Mouse (Mus musculus): ENCODE data around the gene Tmem234. TPM values are rescaled to one million over a fixed set of nuclear protein-coding genes. Genes with fewer than 3 reads are reported as not detected.

The Tmem234 gene
- polyA plus RNA-seq, 1 experiment from 2014 or later = 166 TPM

DNA sequence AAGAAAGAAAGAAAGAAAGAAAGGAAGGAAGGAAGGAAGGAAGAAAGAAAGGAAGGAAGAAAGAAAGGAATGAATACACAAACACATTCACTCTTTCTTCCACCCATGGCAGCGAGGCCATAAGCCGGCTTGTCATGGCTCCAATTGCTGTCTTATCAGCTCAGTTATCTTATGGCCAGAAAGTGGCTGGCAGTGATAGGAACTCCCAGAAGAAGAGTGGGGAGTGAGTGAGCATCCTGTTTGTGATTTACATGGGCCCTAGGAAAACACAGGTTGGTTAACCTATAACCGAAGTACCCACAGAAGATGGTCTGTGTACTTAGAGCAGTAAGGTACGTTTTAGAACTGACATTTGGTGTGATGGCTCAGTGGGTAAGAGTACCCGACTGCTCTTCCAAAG lies 39.3 kb upstream of the Tmem234 start:
- H3K4me3 ChIP-seq (ENCODE audit: low read depth, low read length) = no peak overlapping the region
- H3K9me3 ChIP-seq (ENCODE audit: control insufficient read depth, low read length) = no peaks in the 10 kb centered on the region
- ATAC-seq (ENCODE audit: low read depth) (no peak), DNase-seq (ENCODE audit: low spot score) (no peak)
- no peak overlapping the region for H3K4me2 ChIP-seq (ENCODE audit: low read depth, low read length)
- H3K9ac ChIP-seq (ENCODE audit: low read depth, low read length) = no peak overlapping the region
- 87% methylated on average over 5 of the region's 5 CpGs for WGBS
- H3K27ac ChIP-seq (replicated peaks; ENCODE audit: low read depth, low read length) = no peak overlapping the region
- no peaks in the 10 kb centered on the region for H3K27me3 ChIP-seq (replicated peaks; ENCODE audit: control insufficient read depth, insufficient read depth, low read length)
- H3K36me3 ChIP-seq (ENCODE audit: control insufficient read depth, insufficient read depth, low read length) = no peaks in the 10 kb centered on the region
- H3K4me1 ChIP-seq (ENCODE audit: control insufficient read depth, insufficient read depth, low read length) = peaks cover 5% of the 10 kb centered on the region

DNA sequence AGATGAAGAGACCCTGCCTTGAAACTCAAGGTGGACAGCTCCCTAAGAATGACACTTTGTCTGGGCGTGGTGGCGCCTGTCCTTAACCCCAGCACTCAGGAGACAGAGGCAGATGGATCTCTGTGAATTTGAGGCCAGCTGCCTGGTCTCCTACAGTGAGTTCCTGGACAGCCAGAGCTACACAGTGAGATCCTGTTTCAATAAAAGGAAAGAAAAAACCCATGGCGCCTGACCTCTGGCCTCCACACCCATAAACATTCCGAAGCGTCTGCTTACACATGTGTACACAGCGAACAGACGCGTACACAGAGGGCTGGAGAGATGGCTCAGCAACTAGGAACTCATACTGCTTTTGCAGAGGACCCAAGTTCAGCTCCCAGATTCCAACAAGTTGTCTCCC lies 36.8 kb upstream of the Tmem234 start:
- Histone ChIP-seq H3K27me3 (replicated peaks; ENCODE audit: control insufficient read depth, insufficient read depth, low read length) (no peaks in the 10 kb centered on the region), H3K9me3 (ENCODE audit: control insufficient read depth, low read length) (no peaks in the 10 kb centered on the region), H3K9ac (ENCODE audit: low read depth, low read length) (no peak overlapping the region), H3K4me2 (ENCODE audit: low read depth, low read length) (no peak overlapping the region), H3K27ac (replicated peaks; ENCODE audit: low read depth, low read length) (no peak overlapping the region), H3K4me1 (ENCODE audit: control insufficient read depth, insufficient read depth, low read length) (no peaks in the 10 kb centered on the region), H3K4me3 (ENCODE audit: low read depth, low read length) (no peak overlapping the region), H3K36me3 (ENCODE audit: control insufficient read depth, insufficient read depth, low read length) (no peaks in the 10 kb centered on the region)
- 36% methylated on average over 8 of the region's 8 CpGs for WGBS
- ATAC-seq (ENCODE audit: low read depth) = no peak
- peak; percentile 49 for DNase-seq (ENCODE audit: low spot score)

DNA sequence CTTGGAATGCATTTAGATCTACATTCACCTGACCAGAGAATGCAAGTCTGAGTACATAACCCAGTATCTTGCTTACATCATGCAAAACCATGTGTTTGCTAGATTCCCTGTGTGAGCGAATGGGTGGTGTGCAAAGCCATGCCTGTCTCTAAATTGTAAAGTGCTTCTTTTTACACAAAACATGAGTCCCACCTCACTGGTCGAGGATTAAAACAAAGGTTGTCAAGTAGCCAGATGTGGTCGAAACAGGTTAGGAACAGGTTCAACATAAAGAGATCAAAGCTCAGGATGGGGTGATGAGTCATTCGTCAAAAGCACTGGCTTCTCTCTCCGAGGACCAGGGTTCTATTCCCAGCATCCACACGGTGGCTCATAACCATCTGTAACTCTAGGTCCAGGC lies 35.3 kb upstream of the Tmem234 start:
- ATAC-seq (ENCODE audit: low read depth) (no peak), DNase-seq (ENCODE audit: low spot score) (no peak)
- Histone ChIP-seq H3K27ac (replicated peaks; ENCODE audit: low read depth, low read length) (no peak overlapping the region), H3K36me3 (ENCODE audit: control insufficient read depth, insufficient read depth, low read length) (no peaks in the 10 kb centered on the region), H3K4me3 (ENCODE audit: low read depth, low read length) (no peak overlapping the region), H3K27me3 (replicated peaks; ENCODE audit: control insufficient read depth, insufficient read depth, low read length) (no peaks in the 10 kb centered on the region), H3K9ac (ENCODE audit: low read depth, low read length) (no peak overlapping the region), H3K4me1 (ENCODE audit: control insufficient read depth, insufficient read depth, low read length) (no peaks in the 10 kb centered on the region), H3K4me2 (ENCODE audit: low read depth, low read length) (no peak overlapping the region), H3K9me3 (ENCODE audit: control insufficient read depth, low read length) (no peaks in the 10 kb centered on the region)
- 78% methylated on average over 6 of the region's 6 CpGs for WGBS

- no peaks in the 10 kb centered on the region for H3K9me3 ChIP-seq (ENCODE audit: control insufficient read depth, low read length)
- no peak overlapping the region for H3K27ac ChIP-seq (replicated peaks; ENCODE audit: low read depth, low read length)
- H3K27me3 ChIP-seq (replicated peaks; ENCODE audit: control insufficient read depth, insufficient read depth, low read length) = no peaks in the 10 kb centered on the region
- no peak for ATAC-seq (ENCODE audit: low read depth)
- no peak for DNase-seq (ENCODE audit: low spot score)
- no peaks in the 10 kb centered on the region for H3K4me1 ChIP-seq (ENCODE audit: control insufficient read depth, insufficient read depth, low read length)
- no peak overlapping the region for H3K4me3 ChIP-seq (ENCODE audit: low read depth, low read length)
- no peaks in the 10 kb centered on the region for H3K36me3 ChIP-seq (ENCODE audit: control insufficient read depth, insufficient read depth, low read length)
- 86% methylated on average over 7 of the region's 7 CpGs for WGBS
- no peak overlapping the region for H3K9ac ChIP-seq (ENCODE audit: low read depth, low read length)
- H3K4me2 ChIP-seq (ENCODE audit: low read depth, low read length) = no peak overlapping the region
Observed at GRCm38 (mm10) chr4:129568366-129568765, 32.1 kb upstream of the Tmem234 start.

GRCm38 (mm10) chr4:129570028-129570427 lies 30.4 kb upstream of the Tmem234 start:
- no peak overlapping the region for H3K9ac ChIP-seq (ENCODE audit: low read depth, low read length)
- DNase-seq (ENCODE audit: low spot score) (no peak), ATAC-seq (ENCODE audit: low read depth) (no peak)
- no peak overlapping the region for H3K27ac ChIP-seq (replicated peaks; ENCODE audit: low read depth, low read length)
- 83% methylated on average over 6 of the region's 6 CpGs for WGBS
- no peak overlapping the region for H3K4me2 ChIP-seq (ENCODE audit: low read depth, low read length)
- no peaks in the 10 kb centered on the region for H3K27me3 ChIP-seq (replicated peaks; ENCODE audit: control insufficient read depth, insufficient read depth, low read length)
- no peaks in the 10 kb centered on the region for H3K4me1 ChIP-seq (ENCODE audit: control insufficient read depth, insufficient read depth, low read length)
- no peaks in the 10 kb centered on the region for H3K36me3 ChIP-seq (ENCODE audit: control insufficient read depth, insufficient read depth, low read length)
- H3K4me3 ChIP-seq (ENCODE audit: low read depth, low read length) = no peak overlapping the region
- H3K9me3 ChIP-seq (ENCODE audit: control insufficient read depth, low read length) = no peaks in the 10 kb centered on the region

- Histone ChIP-seq H3K4me2 (ENCODE audit: low read depth, low read length) (no peak overlapping the region), H3K9me3 (ENCODE audit: control insufficient read depth, low read length) (no peaks in the 10 kb centered on the region), H3K4me1 (ENCODE audit: control insufficient read depth, insufficient read depth, low read length) (no peaks in the 10 kb centered on the region), H3K4me3 (ENCODE audit: low read depth, low read length) (no peak overlapping the region), H3K9ac (ENCODE audit: low read depth, low read length) (no peak overlapping the region), H3K27ac (replicated peaks; ENCODE audit: low read depth, low read length) (no peak overlapping the region), H3K36me3 (ENCODE audit: control insufficient read depth, insufficient read depth, low read length) (no peaks in the 10 kb centered on the region), H3K27me3 (replicated peaks; ENCODE audit: control insufficient read depth, insufficient read depth, low read length) (no peaks in the 10 kb centered on the region)
- no peak for DNase-seq (ENCODE audit: low spot score)
- ATAC-seq (ENCODE audit: low read depth) = no peak
- WGBS = 75% methylated on average over 8 of the region's 8 CpGs
Observed at GRCm38 (mm10) chr4:129571551-129572084, 28.9 kb upstream of the Tmem234 start.

GRCm38 (mm10) chr4:129572236-129573092 lies 28.0 kb upstream of the Tmem234 start:
- ATAC-seq (ENCODE audit: low read depth) = no peak

GRCm38 (mm10) chr4:129573093-129573370 lies 27.4 kb upstream of the Tmem234 start:
- H3K27me3 ChIP-seq (replicated peaks; ENCODE audit: control insufficient read depth, insufficient read depth, low read length) = no peaks in the 10 kb centered on the region
- ATAC-seq (ENCODE audit: low read depth) (no peak), DNase-seq (ENCODE audit: low spot score) (no peak)
- WGBS = 93% methylated on average over 4 of the region's 4 CpGs
- H3K4me1 ChIP-seq (ENCODE audit: control insufficient read depth, insufficient read depth, low read length) = no peaks in the 10 kb centered on the region
- no peak overlapping the region for H3K27ac ChIP-seq (replicated peaks; ENCODE audit: low read depth, low read length)
- H3K4me2 ChIP-seq (ENCODE audit: low read depth, low read length) = no peak overlapping the region
- no peaks in the 10 kb centered on the region for H3K36me3 ChIP-seq (ENCODE audit: control insufficient read depth, insufficient read depth, low read length)
- H3K9me3 ChIP-seq (ENCODE audit: control insufficient read depth, low read length) = no peaks in the 10 kb centered on the region
- H3K9ac ChIP-seq (ENCODE audit: low read depth, low read length) = no peak overlapping the region
- H3K4me3 ChIP-seq (ENCODE audit: low read depth, low read length) = no peak overlapping the region

More at GRCm38 (mm10) chr4:129572236-129573092, 28.0 kb upstream of the Tmem234 start:
- Histone ChIP-seq H3K9me3 (ENCODE audit: control insufficient read depth, low read length) (no peaks in the 10 kb centered on the region), H3K9ac (ENCODE audit: low read depth, low read length) (no peak overlapping the region), H3K4me1 (ENCODE audit: control insufficient read depth, insufficient read depth, low read length) (no peaks in the 10 kb centered on the region), H3K27ac (replicated peaks; ENCODE audit: low read depth, low read length) (no peak overlapping the region), H3K4me3 (ENCODE audit: low read depth, low read length) (no peak overlapping the region), H3K36me3 (ENCODE audit: control insufficient read depth, insufficient read depth, low read length) (no peaks in the 10 kb centered on the region), H3K4me2 (ENCODE audit: low read depth, low read length) (no peak overlapping the region), H3K27me3 (replicated peaks; ENCODE audit: control insufficient read depth, insufficient read depth, low read length) (no peaks in the 10 kb centered on the region)
- 86% methylated on average over 13 of the region's 13 CpGs for WGBS
- no peak for DNase-seq (ENCODE audit: low spot score)

DNA sequence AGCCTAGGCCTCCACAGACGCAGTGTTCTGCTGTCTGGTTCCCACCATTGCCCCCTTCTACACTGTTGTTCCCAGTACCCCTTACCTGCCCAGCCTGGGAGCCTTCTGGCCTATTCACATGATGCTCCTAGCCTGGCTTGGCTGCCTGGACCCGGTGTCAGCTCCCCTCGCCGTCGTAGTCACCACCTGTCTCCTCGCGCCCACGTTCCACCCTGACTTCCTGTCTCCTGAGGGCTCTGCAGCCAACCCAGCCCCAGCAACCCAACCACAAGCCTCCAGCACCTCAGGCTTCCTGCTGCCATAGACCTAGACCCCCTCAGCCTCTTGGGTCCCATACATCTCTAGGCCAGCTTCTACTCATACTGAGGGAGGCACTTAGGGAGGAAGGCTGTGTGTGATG lies 27.0 kb upstream of the Tmem234 start, which contains the start of gene Lck:
Lck (minus strand) TSS at position 212 of the 400 bp plus-strand sequence.
- no peak within 1 kb of the TSS for H3K27ac ChIP-seq (replicated peaks; ENCODE audit: low read depth, low read length)
- no peak within 1 kb of the TSS for H3K9ac ChIP-seq (ENCODE audit: low read depth, low read length)
- no peak for DNase-seq (ENCODE audit: low spot score)
- no peaks in the 10 kb centered on the region for H3K27me3 ChIP-seq (replicated peaks; ENCODE audit: control insufficient read depth, insufficient read depth, low read length)
- no peaks in the 10 kb centered on the region for H3K4me1 ChIP-seq (ENCODE audit: control insufficient read depth, insufficient read depth, low read length)
- WGBS = 89% methylated on average over 8 of the region's 8 CpGs
- no peak within 1 kb of the TSS for H3K4me3 ChIP-seq (ENCODE audit: low read depth, low read length)
- no peaks in the 10 kb centered on the region for H3K9me3 ChIP-seq (ENCODE audit: control insufficient read depth, low read length)
- no peak within 1 kb of the TSS for H3K4me2 ChIP-seq (ENCODE audit: low read depth, low read length)
- no peaks in the 10 kb centered on the region for H3K36me3 ChIP-seq (ENCODE audit: control insufficient read depth, insufficient read depth, low read length)
- ATAC-seq (ENCODE audit: low read depth) = no peak
